Mouse (Mus musculus) mouse trophoblast stem cell (cell line): Measurements from ENCODE around the gene Kif21b.

Experiments
- in situ Hi-C, 2 experiments: fragments of 300-500 bp; cut with MseI, MboI; formaldehyde crosslinking; loops; 2 replicates in 1 of 2; 3 replicates in 1 of 2; pipeline ENCODE4 v1.15.1; 2025

Gene Kif21b

DNA sequence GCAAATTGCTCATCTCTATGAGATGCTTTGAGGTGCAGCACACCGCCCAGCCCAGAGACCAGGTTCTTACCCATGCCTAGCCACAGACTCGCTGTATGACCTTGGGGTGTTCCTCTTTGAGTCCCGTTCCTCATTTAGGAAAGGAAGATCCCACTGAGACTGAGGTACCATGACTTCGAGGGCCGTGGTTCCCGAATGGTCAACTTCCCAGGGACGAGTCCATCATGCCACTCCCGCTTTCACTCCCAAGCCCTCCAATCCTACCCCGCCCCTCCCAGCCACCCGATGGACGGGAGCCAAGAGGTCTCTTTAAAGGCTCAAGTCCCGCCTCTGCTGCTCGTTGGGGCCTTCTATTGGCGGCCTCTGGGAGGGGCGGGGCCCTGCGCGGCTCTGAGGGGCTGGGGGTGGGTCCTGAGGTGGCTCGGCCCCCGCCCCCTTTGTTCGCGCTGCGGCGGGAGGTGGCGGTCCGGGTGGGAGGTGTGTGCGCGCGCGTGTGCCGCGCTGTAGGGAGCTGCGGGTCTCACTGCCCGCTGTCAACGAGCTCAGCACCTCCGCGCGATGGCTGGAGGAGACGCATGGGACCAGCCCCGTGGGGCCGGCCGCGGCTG is at the start of gene Kif21b:
Kif21b (plus strand) TSS at position 439 of the 608 bp plus-strand sequence.
- in situ Hi-C loops, result no loop called here

DNA sequence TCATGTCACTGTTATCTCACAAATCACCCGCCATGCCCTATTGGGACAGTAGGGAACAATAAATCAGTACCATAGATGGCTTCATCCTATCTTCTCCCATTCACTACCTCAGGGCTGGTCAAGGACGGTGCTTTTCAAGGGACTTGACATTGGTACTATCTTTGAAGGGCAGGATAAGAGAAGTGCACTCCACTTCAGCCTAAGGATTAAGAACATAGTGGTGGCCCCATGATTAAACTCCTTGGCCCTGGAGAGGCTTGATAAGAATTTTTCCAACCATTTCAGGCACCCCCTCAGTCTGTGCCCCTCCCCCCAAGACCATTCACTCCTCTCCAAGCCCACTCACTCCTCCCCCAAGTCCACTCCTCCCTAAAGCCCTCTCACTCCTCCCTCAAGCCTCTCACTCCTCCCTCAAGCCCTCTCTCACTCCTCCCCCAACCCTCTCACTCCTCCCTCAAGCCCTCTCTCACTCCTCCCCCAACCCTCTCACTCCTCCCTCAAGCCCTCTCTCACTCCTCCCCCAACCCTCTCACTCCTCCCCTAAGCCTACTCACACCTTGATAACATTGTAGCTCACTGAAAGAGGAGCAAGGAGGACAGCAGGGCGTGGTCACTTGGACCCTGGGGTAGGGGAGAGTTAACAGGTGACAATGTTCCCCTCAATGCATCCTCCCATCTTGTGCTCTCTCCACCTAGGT is 45.1 kb upstream of the Kif21b start:
- in situ Hi-C loops, result no loop called here

DNA sequence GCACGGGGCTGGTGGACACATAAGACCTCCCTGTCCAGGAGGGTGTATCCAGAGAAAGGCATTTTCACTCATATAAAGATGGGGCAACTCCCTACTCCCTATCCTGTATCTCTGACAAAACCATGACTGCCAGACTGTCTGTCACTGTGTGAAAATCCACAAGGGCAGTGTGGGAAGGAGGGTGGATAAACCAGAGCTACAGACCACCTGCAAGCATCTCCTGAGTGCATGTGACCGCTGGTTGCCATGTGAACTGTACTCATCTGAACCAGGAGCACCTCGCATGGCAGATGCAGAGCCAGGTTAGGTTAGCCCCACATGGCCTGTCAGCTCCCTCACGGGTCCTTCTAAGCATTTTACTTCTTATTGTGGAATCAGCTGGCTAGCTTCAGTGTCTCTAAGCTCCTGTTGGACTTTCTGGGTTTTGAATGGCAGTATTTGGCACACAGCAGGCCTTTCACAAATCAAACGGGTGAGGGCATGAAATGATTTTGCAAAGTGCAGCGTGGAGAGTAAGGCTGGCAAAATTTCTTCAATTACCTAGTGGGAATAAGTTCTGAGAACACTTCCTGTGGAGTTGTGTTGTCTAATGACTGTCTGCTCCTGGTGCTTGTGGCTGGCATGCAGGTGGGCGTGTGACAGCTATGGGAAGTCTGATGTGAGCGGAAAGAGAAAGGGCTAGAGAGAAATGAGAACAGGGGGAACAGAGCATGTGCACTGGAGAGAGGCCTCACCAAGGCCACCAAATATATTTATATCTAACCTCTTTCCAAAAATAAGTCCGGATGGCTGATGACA is 41.6 kb upstream of the Kif21b start:
- in situ Hi-C loops, result no loop called here

DNA sequence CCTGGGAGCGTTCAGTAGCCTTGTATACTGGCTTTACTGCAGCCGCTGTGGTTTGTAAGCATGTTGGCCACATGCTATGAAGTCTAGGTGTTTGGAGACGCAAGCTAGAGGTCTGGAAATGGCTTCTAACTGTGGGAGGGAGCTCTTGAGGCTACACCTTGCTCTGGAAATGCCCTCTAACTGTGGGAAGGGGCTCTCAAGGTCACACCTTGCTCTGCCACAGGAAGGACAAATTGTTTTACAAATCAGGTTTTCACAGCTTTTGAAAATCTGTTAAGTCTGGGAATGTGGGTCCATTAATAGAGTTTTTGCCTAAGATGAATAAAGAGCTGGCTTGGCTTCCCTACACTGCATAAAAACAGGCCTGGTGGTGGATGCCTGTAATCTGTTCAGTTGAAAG is 37.5 kb upstream of the Kif21b start:
- in situ Hi-C loops, result no loop called here

DNA sequence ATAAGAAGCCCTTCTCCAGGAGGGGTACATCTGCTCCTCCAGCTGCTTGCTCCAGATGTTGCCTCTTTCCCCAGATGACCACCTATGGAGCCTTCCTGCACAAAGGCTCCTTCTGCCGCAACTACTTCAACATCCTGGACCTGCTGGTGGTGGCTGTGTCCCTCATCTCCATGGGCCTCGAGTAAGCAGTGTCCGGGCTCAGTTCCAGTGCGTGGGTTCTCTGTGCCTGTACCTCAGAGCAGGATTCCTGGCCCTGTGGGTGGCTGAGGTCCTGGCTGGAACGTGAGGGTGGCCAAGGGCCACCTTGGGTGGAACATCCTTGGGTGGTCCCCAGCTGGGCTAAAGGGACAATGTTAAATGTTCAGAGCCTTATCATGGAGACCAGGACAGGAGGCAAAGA is 36.4 kb upstream of the Kif21b start:
- in situ Hi-C loops, result no loop called here

DNA sequence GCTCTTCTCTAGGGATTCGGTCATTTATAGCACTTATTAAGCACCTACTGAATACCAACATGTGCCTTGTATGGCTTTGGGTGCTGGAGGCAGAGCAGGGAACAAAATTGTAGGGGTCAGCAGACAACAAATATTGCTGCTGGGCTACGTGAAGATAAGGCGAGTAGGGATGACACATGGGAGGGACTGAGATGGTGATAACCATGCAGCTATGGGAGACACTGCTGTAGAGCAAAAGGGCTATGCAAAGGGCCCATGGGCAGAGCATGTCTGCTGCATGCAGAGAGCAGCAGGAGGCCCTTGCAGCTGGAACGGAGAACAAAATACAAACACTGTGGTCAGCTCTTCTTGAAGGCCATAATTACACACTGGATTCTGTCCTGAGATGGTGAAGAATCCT is 29.1 kb upstream of the Kif21b start:
- in situ Hi-C loops, result no loop called here

DNA sequence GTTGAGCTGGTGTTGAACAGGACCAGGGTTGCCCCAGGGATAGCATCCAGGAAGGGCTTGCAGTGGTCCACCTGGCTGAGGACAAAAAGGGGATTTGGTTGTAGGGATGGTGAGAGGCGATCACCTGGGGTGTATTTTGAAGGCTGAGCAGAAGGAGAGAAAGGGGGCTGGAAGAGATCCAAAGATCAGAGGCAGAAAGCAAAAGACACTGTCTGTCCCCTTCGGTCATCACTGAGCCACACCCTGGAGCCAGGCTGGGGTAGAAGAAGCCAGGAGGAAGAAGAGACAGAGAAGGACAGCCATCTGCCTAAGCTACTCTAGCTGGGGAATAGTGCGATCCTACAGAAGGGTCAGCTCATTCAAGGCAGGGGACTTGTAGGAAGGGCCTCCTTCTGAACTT is 28.6 kb upstream of the Kif21b start:
- in situ Hi-C loops, result no loop called here

DNA sequence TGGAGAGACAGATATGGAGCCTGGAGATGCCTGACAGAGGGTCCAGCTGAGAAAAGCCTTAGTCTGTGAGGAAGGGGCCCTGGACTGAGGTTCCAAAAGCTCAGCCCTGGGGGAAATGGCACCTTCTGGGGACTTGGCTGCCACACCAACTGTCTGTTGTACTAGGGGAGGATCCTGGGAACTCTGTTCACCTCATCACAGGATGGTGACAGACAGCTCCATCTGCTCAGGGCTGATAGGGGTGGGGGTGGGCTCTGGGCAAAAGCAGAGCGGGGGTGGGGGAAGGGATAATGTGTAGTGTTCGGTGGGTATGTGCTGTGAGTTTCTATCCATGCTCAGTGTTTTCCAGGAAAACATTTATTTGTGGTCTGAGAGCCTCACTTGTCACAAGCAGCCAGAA is 28.2 kb upstream of the Kif21b start:
- in situ Hi-C loops, result no loop called here

DNA sequence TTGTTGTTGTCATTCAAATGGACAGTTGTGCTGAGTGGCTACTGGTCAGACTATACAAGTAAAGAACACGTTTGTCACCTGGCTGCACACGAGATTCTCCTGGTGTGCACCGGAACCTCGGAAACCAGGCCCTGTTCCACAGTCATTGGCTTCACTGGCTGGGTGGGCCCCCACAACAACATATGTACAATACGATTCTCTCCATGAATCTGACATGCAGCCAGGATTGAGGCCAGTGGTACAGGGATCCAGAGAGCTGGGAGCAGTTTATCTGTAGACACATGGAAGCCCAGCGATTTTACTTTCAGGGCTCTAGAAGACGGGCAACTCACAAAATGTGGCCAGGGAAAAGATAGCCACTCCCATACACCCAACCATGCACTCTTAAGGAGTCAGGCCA is 27.5 kb upstream of the Kif21b start:
- in situ Hi-C loops, result no loop called here

DNA sequence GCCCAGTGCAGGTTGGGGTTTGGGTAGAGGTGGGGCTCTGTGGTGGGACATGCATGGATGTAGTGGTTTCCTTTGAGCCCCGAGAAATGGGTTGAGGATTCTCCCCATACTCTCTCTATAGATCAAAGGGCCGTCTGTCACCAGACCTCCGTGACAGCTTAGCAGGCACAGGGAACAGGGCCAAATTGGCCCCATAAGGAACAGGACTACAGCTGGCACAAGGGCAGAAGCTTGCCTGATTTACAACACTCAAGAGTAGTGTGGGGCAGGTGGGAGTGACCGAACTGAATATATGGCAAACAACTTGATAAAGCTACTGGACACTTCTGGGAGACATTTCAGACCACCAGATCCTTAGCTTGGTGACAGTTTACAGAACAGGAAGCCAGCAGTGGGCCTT is 26.4 kb upstream of the Kif21b start:
- in situ Hi-C loops, result no loop called here

DNA sequence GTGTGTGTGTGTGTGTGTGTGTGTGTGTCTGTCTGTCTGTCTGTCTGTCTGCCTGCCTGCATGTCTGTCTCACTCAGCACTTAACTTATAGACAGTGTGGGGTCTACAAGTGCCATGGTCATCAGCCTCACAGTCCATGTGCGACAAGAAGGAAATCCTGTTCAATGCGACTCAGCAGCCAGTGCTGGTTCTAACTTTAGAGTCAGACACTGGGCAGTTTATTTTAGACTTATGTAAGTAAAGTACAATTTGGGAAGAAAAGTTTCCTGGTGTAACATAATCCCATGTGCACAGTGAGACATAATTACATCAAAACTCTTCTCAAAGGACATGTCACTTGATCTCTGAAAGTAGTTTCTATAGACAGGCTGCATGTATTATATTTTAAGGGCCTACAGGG is 21.7 kb upstream of the Kif21b start:
- in situ Hi-C loops, result no loop called here

DNA sequence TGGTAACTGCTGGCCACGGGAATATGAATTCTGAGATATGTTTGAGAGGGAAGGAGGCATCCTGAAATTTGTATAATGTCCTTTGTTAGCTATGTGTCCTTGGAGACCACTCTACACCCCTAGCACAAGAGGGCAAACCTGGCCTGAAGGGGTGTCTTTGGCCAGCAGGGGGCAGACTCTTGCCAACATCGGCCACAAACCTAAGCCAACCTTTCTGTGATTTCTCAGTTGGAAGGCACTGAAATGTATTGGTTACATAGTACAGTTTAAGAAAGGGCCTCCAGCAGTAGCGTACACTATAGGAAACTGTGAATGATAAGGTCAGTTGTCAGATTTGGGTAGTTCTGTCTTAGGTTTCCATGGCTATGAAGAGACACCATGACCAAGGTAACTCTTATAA is 15.0 kb upstream of the Kif21b start:
- in situ Hi-C loops, result no loop called here

DNA sequence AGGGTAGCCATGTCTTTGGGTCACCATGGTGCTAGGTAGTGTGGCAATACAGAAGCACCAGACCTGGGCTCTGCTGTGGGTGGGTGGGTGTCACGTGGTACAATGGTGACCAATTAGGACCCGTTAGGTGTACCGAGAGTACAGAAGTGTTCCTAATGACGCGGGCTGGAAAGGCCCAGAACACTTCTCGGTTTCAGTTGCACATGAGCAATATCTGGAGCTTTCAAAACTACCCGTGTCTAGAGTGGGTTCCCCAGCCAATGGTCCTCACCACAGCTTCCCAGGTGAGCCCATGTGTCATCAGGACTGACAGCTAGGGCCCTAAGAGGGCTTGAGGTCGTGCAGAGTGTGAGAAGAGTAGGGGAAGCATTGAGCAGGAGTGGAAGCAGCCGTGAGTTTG is 14.1 kb upstream of the Kif21b start:
- in situ Hi-C loops, result no loop called here

DNA sequence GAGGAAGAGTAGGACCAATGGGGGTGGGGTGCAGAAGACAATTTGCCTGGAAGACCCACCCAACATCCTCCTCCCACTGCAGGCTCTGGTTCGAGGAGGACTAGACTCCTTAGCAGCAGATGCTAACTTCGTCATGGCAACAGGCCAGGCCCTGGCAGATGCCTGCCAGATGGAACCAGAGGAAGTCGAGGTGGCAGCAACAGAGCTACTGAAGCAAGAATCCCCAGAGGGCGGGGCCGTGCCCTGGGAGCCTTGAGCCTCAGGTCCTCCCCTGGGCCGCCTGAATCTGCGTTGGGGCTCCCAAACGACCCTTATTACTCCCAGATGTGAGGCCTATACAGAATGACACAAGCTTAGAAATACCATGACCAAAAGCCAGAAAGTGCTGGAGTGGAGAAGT is 12.3 kb upstream of the Kif21b start:
- in situ Hi-C loops, result no loop called here

DNA sequence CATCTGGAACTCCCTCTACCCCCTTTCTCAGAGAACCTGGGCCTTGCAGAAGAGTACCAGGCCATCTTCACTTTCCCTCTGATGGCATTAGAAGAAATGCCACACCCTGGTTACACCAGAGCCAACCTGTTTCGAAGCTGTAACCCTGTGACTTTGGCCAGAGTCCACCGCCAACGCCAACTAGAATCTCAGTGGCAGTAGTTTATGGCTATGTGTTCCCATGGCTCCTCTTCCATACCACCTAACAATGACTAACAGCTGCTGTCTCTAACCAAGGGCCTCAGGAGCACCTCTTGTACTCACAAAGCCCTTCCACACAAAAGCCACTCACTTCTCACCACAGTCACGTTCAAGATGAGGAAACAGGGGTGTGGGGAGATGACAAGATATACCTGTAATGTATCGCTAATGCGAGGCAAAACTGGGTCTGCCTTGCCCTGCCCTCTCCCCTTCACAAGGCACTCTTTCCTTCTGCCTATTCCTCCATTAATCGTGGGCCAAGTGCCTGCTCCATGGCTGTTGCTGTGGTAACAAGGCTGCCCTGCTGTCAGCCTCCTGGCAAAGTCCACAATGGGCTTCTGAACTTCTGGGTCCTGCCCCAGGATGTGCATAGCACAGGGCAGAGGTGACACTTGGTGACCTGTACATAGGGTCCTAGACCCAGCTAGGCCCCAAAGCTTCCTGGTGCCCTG is 11.5 kb upstream of the Kif21b start:
- in situ Hi-C loops, result no loop called here

DNA sequence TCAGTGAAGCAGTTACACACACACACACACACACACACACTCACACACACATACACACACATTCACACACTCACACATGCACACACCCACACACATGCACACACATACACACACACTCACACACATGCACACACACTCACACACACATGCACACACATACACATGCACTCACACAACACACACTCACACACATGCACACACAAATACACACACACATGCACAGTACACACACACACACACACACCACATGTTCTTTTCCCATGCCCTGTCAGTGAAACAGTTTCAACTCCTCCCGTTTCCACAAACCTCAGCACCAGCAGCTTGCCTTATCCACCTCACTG is 11.0 kb upstream of the Kif21b start:
- in situ Hi-C loops, result no loop called here

DNA sequence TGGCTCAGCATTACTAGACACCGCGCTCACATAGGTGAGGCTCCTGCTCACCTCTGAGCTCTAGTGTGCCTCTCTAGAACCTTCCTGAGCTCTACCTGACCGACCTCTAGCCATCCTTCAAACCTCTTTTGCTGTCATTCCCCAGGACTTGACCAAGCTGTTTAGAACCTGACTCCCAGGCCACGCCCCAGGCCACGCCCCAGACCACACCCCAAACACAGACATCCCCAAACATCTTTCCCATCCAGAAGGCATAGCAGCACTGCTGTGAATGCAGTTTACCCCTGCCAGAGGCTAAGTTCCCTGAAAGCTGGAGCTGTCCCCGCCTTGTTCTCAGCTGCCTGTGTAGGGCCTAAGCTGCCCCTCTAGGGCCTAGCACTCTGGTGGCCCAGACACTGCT is 10.4 kb upstream of the Kif21b start:
- in situ Hi-C loops, result no loop called here

DNA sequence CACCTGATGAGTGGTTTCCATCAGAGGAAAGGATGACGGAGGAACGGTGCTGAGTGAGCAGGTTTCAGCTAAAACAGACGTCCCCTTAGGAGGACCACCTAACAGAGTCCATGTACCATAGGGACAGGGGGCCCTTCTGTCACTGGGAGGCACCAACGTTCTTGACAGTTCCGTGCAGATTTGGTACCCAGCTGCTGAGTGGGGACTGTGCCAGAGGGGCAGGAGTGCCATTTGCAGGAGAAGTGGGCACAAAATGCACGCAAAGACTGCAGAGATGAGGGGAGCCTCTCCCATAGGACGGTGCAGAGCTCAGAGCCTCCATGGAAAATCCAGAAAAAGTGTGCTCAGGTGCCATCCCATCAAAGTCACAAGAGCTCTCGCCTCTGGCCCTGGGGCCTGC is 9.2 kb upstream of the Kif21b start:
- in situ Hi-C loops, result no loop called here

DNA sequence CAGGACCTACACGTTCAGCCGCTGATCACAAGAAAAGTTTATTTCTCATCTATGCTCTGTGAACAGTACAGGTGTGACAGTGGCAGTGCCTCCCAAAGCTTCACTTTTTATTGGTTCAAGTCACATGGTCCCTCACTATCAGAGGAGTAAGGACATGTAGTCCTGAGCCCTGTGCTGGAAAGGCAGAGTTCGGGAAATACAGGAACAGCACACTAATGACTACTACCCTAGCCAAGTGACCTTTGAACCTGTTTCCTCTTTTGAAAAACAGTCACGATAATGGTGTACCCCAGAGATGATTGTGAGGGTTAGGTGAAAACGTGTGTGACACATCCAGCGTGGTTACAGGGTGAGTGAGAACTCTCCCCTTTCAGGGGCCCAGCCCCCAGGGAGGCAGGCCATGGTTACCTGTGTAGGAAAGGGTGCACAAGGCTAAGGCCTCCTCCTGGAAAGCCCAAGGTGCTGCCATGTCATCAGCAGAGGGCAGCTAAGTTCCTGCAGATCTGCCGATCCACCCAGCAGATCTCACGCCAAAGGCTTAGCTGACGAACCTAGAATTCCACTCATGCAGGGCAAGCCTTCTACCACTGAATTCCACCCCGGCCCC is 4.9 kb upstream of the Kif21b start:
- in situ Hi-C loops, result no loop called here

DNA sequence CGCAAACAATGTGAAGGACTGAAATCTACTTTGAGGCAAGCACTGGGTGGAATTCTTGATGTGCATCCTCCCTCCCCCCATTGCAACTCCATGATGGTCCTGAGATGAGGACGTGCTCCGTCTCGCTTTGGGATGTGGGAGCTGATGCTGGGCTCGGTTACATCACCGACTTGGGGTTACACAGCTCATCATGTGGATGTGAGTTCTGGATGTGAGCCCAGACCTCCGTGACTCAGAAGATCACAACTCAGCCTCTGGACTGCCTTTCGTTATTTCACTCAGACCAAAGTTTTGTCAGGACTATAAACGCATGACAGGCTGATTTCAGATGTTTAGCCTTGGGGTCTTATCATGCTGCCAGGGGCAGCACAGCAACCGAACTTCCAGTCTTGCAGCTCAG is 4.3 kb upstream of the Kif21b start:
- in situ Hi-C loops, result no loop called here

DNA sequence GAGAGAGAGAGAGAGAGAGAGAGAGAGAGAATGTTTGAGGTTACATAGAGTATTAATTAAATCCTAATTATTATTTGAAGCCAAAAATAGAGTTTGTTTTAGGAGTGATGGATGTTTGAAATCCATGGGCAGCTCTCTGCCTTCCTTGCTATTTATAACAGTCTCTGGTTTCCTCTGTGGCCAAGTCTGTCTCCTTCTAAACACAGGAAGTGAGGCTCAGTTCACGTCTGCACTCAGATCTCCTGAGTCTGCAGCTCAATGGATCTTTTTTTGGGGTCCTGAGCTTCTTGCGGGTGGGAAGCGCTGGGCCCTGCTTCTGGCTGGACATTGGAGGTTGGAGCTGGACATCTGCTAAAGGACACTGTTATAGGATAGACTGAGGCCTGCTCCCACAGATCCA is 3.3 kb upstream of the Kif21b start:
- in situ Hi-C loops, result no loop called here

DNA sequence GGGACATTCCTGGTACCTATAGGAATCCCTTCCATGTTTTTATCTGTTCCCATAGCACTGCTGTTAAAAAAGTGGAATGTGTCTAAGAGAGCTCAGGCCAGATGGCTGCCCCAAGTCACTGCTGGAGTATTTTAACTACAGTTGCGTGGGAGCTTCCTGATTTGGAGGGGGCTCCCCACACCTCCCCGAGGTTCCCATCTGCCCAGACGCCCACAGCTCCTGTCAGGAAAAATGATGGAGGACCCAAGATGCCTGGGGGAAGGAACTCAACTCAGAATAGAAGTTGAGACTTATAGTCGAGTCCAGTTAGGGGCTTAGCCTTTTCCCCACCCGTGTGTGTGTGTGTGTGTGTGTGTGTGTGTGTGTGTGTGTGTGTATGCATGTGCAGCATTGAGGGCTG is 2.8 kb upstream of the Kif21b start:
- in situ Hi-C loops, result no loop called here
